Comparison of ENCODE assay signal across 28 mouse cellular contexts in the genomic region with DNA sequence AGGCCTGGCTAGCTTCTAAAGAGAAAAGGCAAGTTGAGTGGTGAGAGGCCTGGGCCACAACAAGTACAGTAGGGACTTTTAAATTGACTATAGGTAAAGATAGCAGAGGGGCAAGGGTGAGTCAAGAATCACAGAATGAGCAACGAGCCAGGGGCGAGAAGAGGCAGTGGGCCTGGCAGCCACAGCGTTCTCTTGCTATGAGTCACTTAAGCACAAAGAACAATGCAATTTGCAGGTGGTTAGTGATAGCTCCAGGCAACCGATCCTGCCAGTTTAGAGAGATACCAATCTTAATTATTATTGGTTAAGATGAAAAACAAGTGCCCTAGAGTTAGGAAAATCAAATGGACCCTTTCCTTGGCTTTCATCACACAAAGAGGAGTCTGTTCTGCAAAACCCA.
DNase-seq lines count a peak whose midpoint lies in the region; ATAC-seq and TF ChIP-seq lines count a peak whose summit lies in the region.
"Had no signal": no experiment of that assay in that cellular context is flagged by ENCODE, and none has a peak within 500 bp of the region (broad histone marks: within the 10 kb centered on the region; RNA-seq: fewer than 3 reads in every experiment).

No protein-coding gene starts in this region.

- DNase-seq in heart, adult 11 months, result peak; percentile 62
- DNase-seq in CH12.LX (ENCODE audit: extremely low read depth), result peak; percentile 12
- DNase-seq in brain, adult 2 months (ENCODE audit: low read depth, low spot score), result peak; percentile 8
- DNase-seq in induced T-regulatory cell, adult 2 months (ENCODE audit: low read depth), result peak; percentile 2
- DNase-seq in left cerebral cortex, postnatal 36 days (ENCODE audit: low spot score in 2 of 2), result no peak
- DNase-seq in right cerebral cortex, postnatal 4 days, result no peak
- DNase-seq in ovary, postnatal 14 days (ENCODE audit: low spot score), result no peak
- DNase-seq: adrenal gland, adult 8-10 months; adrenal gland, postnatal 25 days; B cell, adult 2 months; cerebellum, adult 18-20 months; cerebellum, adult 9-10 months; cerebellum, postnatal 14 days; gastrocnemius, postnatal 10 days; gastrocnemius, postnatal 36 days; heart, adult 18-20 months; kidney, adult 2 months had no signal

- no peak for TF ChIP-seq POLR2A in CH12.LX (IDR thresholded peaks at IDR 0.05; ENCODE audit: low read depth, low read length)

- TF ChIP-seq EP300 in CH12.LX (IDR thresholded peaks at IDR 0.05; ENCODE audit: low read length), result peak; percentile 79

- in situ Hi-C loops in CH12.LX (cut with MboI; ENCODE audit: low pct_ligation_motif_present, low pct_unique_long_range_greater_than_20kb, low sequenced_read_pairs), result no loop called here

- no peaks in the 10 kb centered on the region for H3K36me3 ChIP-seq in heart, embryonic 12.5 days
- H3K36me3 ChIP-seq in CH12.LX (replicated peaks in 1 of 2; ENCODE audit: control insufficient read depth in 1 of 2, insufficient read depth in 1 of 2, low read length in 1 of 2), result no peaks in the 10 kb centered on the region
- H3K36me3 ChIP-seq: embryonic facial prominence, embryonic 12.5 days; embryonic facial prominence, embryonic 15.5 days; forebrain, embryonic 12.5 days; forebrain, embryonic 15.5 days; hindbrain, embryonic 10.5 days; hindbrain, embryonic 13.5 days had no signal

- intact Hi-C loops in left cerebral cortex, postnatal 36 days (cut with DNase I), result no loop called here

- no peaks in the 10 kb centered on the region for H3K27me3 ChIP-seq in heart, embryonic 12.5 days (replicated peaks)
- H3K27me3 ChIP-seq in CH12.LX (replicated peaks), result peaks cover 50% of the 10 kb centered on the region
- H3K27me3 ChIP-seq: embryonic facial prominence, embryonic 12.5 days; embryonic facial prominence, embryonic 15.5 days; forebrain, embryonic 12.5 days; forebrain, embryonic 15.5 days; hindbrain, embryonic 13.5 days had no signal

- no peak for TF ChIP-seq CTCF in CH12.LX (conservative IDR thresholded peaks at IDR 0.05 in 1 of 2, IDR thresholded peaks at IDR 0.05 in 1 of 2; ENCODE audit: low read depth in 2 of 2, low read length in 2 of 2)

- TF ChIP-seq RAD21 in CH12.LX (IDR thresholded peaks at IDR 0.05; ENCODE audit: low read depth, low read length), result no peak

- no peak for ATAC-seq in heart, embryonic 12.5 days (ENCODE audit: insufficient number of reproducible peaks, low FRiP score)
- ATAC-seq: CD4-positive, CD25-positive, alpha-beta regulatory T cell, adult 4 months; forebrain, embryonic 15.5 days; hindbrain, embryonic 16.5 days; inflammation-experienced regulatory T-cells, adult 6 months; intestine, embryonic 16.5 days had no signal

- WGBS in heart, embryonic 12.5 days, result 58% methylated on average over 4 of the region's 4 CpGs

- H3K9me3 ChIP-seq in heart, embryonic 12.5 days (replicated peaks), result no peaks in the 10 kb centered on the region
- H3K9me3 ChIP-seq in CH12.LX (replicated peaks; ENCODE audit: low read length), result no peaks in the 10 kb centered on the region
- H3K9me3 ChIP-seq: embryonic facial prominence, embryonic 12.5 days; embryonic facial prominence, embryonic 15.5 days; forebrain, embryonic 12.5 days; forebrain, embryonic 15.5 days; hindbrain, embryonic 10.5 days; hindbrain, embryonic 13.5 days had no signal

- H3K4me3 ChIP-seq in heart, embryonic 12.5 days, result no peak overlapping the region
- no peak overlapping the region for H3K4me3 ChIP-seq in CH12.LX (replicated peaks in 1 of 3; ENCODE audit: low read depth in 2 of 3, low read length in 2 of 3, poor library complexity in 1 of 3)
- H3K4me3 ChIP-seq: embryonic facial prominence, embryonic 12.5 days; embryonic facial prominence, embryonic 15.5 days; forebrain, embryonic 12.5 days; forebrain, embryonic 15.5 days; hindbrain, embryonic 10.5 days; hindbrain, embryonic 13.5 days had no signal

- H3K27ac ChIP-seq in heart, embryonic 12.5 days (ENCODE audit: poor library complexity, severe bottlenecking), result no peak overlapping the region
- H3K27ac ChIP-seq in CH12.LX (ENCODE audit: insufficient read depth, low read depth), result no peak overlapping the region
- H3K27ac ChIP-seq: embryonic facial prominence, embryonic 12.5 days; embryonic facial prominence, embryonic 15.5 days; forebrain, embryonic 12.5 days; forebrain, embryonic 15.5 days; hindbrain, embryonic 10.5 days; hindbrain, embryonic 13.5 days had no signal

- H3K4me1 ChIP-seq in heart, embryonic 12.5 days (replicated peaks), result peaks cover 15% of the 10 kb centered on the region
- no peaks in the 10 kb centered on the region for H3K4me1 ChIP-seq in CH12.LX (ENCODE audit: control insufficient read depth in 1 of 2, insufficient read depth in 2 of 2)
- H3K4me1 ChIP-seq: embryonic facial prominence, embryonic 15.5 days; forebrain, embryonic 12.5 days; forebrain, embryonic 15.5 days; hindbrain, embryonic 10.5 days; hindbrain, embryonic 13.5 days had no signal

- H3K9ac ChIP-seq in heart, embryonic 12.5 days, result no peak overlapping the region
- no peak overlapping the region for H3K9ac ChIP-seq in CH12.LX (ENCODE audit: insufficient read depth, low read depth)
- H3K9ac ChIP-seq: embryonic facial prominence, embryonic 12.5 days; embryonic facial prominence, embryonic 15.5 days; forebrain, embryonic 12.5 days; forebrain, embryonic 15.5 days; hindbrain, embryonic 13.5 days had no signal

- dilution Hi-C loops in CH12.LX (cut with MboI; ENCODE audit: extremely low pct_ligation_motif_present, extremely low pct_unique_long_range_greater_than_20kb, low sequenced_read_pairs), result no loop called here

- no peak overlapping the region for H3K4me2 ChIP-seq in heart, embryonic 12.5 days
- H3K4me2 ChIP-seq in CH12.LX (ENCODE audit: insufficient read depth, low read depth, poor library complexity, severe bottlenecking), result no peak overlapping the region
- H3K4me2 ChIP-seq: embryonic facial prominence, embryonic 12.5 days; embryonic facial prominence, embryonic 15.5 days; forebrain, embryonic 12.5 days; forebrain, embryonic 15.5 days; hindbrain, embryonic 13.5 days had no signal

- no peaks in the 10 kb centered on the region for H3K79me2 ChIP-seq in CH12.LX (replicated peaks; ENCODE audit: control insufficient read depth, extremely low read depth, insufficient read depth, poor library complexity, severe bottlenecking)

TF ChIP-seq in CH12.LX, 34 proteins besides CTCF, POLR2A, EP300 and RAD21:
- TF ChIP-seq USF1 (IDR thresholded peaks at IDR 0.05; ENCODE audit: low read depth, low read length) (no peak), RCOR1 (conservative IDR thresholded peaks at IDR 0.05; ENCODE audit: low read depth, low read length) (0 out of 2 replicates have a peak, but pooled peaks have one; percentile 40), TCF12 (IDR thresholded peaks at IDR 0.05; ENCODE audit: low read depth, low read length) (0 out of 2 replicates have a peak, but pooled peaks have one; percentile 49), UBTF (IDR thresholded peaks at IDR 0.05; ENCODE audit: low read depth, low read length) (no peak), BHLHE40 (IDR thresholded peaks at IDR 0.05; ENCODE audit: low read depth, low read length) (peak; percentile 38; the same call in 1 of the 2 replicates), MEF2A (IDR thresholded peaks at IDR 0.05; ENCODE audit: borderline replicate concordance, low read depth, low read length) (peak; percentile 53; the same call in 1 of the 2 replicates), JUN (IDR thresholded peaks at IDR 0.05; ENCODE audit: insufficient read depth, low read depth, low read length) (peak; percentile 67), JUND (conservative IDR thresholded peaks at IDR 0.05; ENCODE audit: low read depth, low read length) (peak; percentile 60; the same call in 1 of the 2 replicates), E2F4 (IDR thresholded peaks at IDR 0.05; ENCODE audit: insufficient replicate concordance, low read depth, low read length) (no peak), IRF4 (IDR thresholded peaks at IDR 0.05; ENCODE audit: low read depth, low read length) (peak; percentile 93)

Comparison
In these comparisons a context has a peak if more than half of its experiments do, and no peak if none do; other contexts are left out.
1. DNase-seq: peak in heart, adult 11 months (single experiment), CH12.LX (single experiment), brain, adult 2 months (single experiment) and induced T-regulatory cell, adult 2 months (single experiment); none in left cerebral cortex, postnatal 36 days (0 of 2), right cerebral cortex, postnatal 4 days (single experiment) and ovary, postnatal 14 days (single experiment).